Mouse (Mus musculus) yolk sac, embryonic 10.5 days (tissue): ENCODE results near the gene Nlrp9b.
"Not testable (repeated sequence)": the region's sequence is repeated elsewhere in the genome, so short reads cannot be mapped to it uniquely, and the experiment has no call there.

Experiments
- DNase-seq: peaks from one replicate; pipeline ENCODE4 v3.0.0-alpha.2; 2017; ENCODE audit warnings: low spot score

Gene Nlrp9b

DNA sequence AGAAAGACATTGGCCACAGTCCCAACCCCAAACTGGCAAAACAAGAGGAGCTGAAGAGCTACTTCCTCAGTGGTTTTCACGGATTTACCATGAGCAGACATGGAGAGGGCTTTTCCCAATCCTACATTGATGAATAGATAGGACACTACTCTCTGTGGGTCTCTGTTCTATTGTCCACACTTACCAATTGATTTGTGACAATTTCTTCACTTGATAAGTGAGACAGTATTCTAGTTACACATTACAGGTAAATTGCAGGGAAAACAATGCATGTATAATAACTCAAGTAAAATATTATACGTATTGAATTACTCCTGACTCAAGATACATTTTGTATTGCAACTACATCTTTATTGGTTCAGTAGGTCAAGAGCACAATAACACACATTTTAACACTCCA is 131.2 kb downstream of the Nlrp9b start, which contains the start of gene Gm16442:
Gene Gm16442, minus strand, starts transcription at position 101 of the 400 bp plus-strand sequence.
- not testable (repeated sequence) for DNase-seq
